Mouse (Mus musculus): ENCODE data around the gene Fam160a2.

DNA sequence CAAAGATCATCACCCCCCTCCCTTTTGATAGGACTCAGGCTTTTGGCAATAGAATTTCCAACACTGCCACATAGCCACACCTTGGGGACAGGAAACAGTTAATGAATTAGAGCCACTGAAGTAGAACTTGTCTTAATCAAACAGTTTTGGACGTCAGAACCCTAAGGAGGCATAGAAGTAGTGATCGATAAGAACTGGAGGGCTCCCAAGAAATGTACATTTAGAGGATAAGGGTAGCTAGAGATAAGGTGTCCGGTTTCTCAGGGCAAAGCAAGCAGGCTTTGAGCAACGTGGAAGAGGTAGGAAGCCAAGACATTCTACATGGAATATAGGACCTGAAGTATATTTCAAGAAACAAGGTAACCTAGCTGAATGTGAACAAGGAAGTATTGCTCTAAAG lies 41.6 kb upstream of the Fam160a2 start:
- TF ChIP-seq POLR2A (IDR thresholded peaks at IDR 0.05; ENCODE audit: low read depth, low read length) = no peak
- TF ChIP-seq CTCF (IDR thresholded peaks at IDR 0.05; ENCODE audit: borderline replicate concordance, insufficient read depth, low read length) = no peak
